Mouse (Mus musculus): ENCODE results near the gene Ctnnbl1. TPM values are rescaled to one million over a fixed set of nuclear protein-coding genes. Genes with fewer than 3 reads are reported as not detected.

The Ctnnbl1 gene
- total RNA-seq, 1 experiment from 2014 or later: 42.1 TPM

GRCm38 (mm10) chr2:157790836-157791495, 53.8 kb downstream of the Ctnnbl1 start:
- no peak for ATAC-seq (replicated peaks; ENCODE audit: low read depth, poor library complexity, severe bottlenecking)

DNA sequence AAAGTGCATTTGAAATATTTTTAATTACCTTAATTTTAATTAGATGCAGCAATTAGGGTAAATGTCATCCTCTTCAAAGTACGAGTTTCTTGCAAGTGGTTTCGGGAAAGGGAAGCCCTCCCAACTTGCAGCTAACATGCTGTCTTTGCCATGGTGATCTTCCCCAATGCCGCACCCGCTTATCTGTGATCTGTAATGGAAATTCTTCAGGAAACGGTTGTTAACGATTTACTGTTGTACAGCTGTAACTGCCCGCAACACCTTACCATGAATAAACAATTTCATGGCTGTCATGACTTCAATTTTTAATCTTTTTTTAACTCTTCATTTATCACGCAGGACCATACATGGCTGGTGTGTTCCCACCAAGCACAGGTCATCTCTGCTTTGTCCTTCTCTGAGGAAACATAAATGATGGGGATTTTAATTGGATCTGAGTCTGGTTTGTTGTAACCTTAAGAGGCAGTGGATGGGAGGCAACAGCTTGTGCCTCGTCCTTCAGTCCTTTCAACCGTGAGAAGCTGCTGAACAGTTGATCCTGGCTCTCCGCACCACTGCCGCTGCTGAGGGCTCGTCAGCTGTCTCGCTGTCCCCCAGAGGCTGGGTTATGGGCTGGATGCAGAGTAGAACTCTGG, 54.4 kb downstream of the Ctnnbl1 start:
- ATAC-seq (replicated peaks; ENCODE audit: low read depth, poor library complexity, severe bottlenecking): no peak

- peak; percentile 64 for ATAC-seq (replicated peaks; ENCODE audit: low read depth, poor library complexity, severe bottlenecking)
Measured at GRCm38 (mm10) chr2:157792840-157793552, 55.8 kb downstream of the Ctnnbl1 start.

DNA sequence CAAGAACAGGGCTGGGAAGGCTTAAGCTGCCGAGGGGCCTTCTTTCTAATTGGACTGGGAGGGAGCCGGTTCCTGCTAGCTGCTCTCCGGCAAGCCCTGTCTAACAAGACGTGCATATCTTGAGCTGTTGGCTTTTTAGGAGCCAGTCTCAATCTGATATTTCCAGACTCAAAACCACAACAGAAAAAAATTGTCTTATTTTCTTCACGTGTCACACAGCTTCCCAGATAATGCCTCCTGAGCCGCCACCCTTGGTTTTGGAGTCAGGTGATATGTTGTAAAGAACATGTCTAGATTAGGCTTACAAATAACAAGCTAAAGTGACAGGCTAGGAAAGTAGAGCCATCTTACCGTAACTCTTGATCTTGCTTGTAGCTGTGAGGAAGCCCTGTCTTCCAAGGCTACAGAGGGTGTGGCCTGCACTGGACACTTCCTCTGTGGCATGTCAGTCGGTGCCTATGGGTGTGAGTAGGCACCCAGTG, 56.7 kb downstream of the Ctnnbl1 start:
- peak; percentile 55; the same call in 1 of the 2 replicates for ATAC-seq (replicated peaks; ENCODE audit: low read depth, poor library complexity, severe bottlenecking)

- no peak for ATAC-seq (replicated peaks; ENCODE audit: low read depth, poor library complexity, severe bottlenecking)
Measured at GRCm38 (mm10) chr2:157795627-157796423, 58.6 kb downstream of the Ctnnbl1 start.

GRCm38 (mm10) chr2:157799533-157799932, 62.3 kb downstream of the Ctnnbl1 start:
- ATAC-seq (replicated peaks; ENCODE audit: low read depth, poor library complexity, severe bottlenecking): no peak

DNA sequence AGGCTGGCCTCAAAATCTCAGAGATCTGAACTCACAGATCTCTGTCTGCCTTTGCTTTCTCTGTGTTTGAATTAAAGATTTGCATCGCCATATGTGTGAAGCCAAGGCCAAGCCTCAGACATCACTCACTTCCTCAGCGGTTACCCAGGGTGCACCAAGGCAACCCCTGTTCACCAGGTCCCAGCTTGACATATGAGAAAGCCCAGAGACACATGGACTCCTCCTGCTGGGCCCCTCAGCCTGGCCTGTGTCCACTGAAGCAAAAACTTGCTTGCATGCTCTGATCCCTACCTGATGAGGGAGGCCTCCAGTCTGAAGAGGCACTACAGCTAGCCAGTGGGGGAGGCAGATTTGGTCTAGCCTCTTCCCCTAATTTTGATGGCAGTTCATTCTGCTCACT, 63.1 kb downstream of the Ctnnbl1 start:
- no peak for ATAC-seq (replicated peaks; ENCODE audit: low read depth, poor library complexity, severe bottlenecking)

GRCm38 (mm10) chr2:157800746-157801501, 63.7 kb downstream of the Ctnnbl1 start:
- no peak for ATAC-seq (replicated peaks; ENCODE audit: low read depth, poor library complexity, severe bottlenecking)

DNA sequence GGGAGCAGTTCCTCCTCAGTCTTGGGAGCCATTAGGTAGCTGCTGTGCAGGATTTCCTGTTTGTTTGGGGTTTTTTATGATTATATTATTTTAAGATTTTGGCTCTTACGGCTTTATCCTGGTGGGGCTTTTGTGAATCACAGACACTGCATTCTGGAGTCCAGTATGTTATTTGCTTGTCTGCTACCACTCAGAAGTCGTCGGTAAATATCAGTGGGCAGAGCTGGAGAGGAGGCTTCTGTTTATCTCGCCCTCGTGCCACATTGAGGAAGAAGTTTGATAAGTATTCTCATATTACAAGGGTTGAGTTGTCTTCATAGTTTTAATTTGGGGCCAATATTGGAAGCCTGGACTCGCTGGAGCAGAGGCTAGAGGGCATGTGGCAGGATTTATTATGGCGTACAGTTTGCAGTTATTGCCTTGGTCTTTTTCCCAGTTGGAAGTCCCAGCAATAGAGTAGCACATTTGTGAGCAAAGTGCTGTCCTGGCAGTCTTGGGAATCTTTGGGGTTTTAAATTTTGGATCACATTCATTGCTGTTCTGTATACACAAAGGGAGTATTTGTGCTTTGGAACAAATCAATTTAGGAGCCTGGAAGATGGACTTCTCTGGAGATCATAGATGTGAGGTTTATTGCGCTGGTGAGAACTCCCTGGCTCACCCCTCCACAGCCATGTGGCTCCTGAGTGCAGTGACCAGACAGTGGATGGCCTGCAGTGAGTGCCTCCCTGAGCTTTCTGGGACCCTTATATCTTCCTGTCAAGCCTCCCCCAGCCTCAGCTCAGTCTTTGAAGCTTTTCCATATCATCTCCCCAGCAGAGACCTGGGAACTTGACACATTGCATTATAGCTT, 64.5 kb downstream of the Ctnnbl1 start:
- ATAC-seq (replicated peaks; ENCODE audit: low read depth, poor library complexity, severe bottlenecking): no peak

GRCm38 (mm10) chr2:157802666-157803065, 65.5 kb downstream of the Ctnnbl1 start:
- ATAC-seq (replicated peaks; ENCODE audit: low read depth, poor library complexity, severe bottlenecking): no peak

DNA sequence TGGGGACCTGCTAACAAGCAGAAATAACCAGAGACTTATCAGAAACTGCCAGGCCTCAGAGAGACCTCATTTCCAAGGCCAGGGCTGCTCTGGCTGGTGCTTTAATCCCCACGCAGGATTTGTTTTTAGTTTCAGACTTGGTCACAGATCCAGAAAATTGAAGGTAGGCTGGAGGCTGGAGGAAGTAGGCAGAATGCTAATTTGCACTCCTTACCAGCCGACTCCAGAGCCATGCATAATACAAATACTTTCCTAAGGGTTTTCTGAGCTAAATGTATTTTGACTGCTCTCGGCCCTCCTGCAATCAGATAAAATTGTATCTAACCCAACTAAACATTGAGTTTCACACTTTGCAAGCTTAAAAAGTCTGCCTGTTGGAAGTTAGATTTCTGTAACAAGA, 67.2 kb downstream of the Ctnnbl1 start:
- no peak for ATAC-seq (replicated peaks; ENCODE audit: low read depth, poor library complexity, severe bottlenecking)

- ATAC-seq (replicated peaks; ENCODE audit: low read depth, poor library complexity, severe bottlenecking): no peak
Measured at GRCm38 (mm10) chr2:157805091-157805490, 67.9 kb downstream of the Ctnnbl1 start.

- ATAC-seq (replicated peaks; ENCODE audit: low read depth, poor library complexity, severe bottlenecking): no peak
Measured at GRCm38 (mm10) chr2:157807076-157807475, 69.9 kb downstream of the Ctnnbl1 start.

- ATAC-seq (replicated peaks; ENCODE audit: low read depth, poor library complexity, severe bottlenecking): no peak
Measured at GRCm38 (mm10) chr2:157807621-157808367, 70.6 kb downstream of the Ctnnbl1 start.

- no peak for ATAC-seq (replicated peaks; ENCODE audit: low read depth, poor library complexity, severe bottlenecking)
Measured at GRCm38 (mm10) chr2:157808368-157808923, 71.2 kb downstream of the Ctnnbl1 start.

DNA sequence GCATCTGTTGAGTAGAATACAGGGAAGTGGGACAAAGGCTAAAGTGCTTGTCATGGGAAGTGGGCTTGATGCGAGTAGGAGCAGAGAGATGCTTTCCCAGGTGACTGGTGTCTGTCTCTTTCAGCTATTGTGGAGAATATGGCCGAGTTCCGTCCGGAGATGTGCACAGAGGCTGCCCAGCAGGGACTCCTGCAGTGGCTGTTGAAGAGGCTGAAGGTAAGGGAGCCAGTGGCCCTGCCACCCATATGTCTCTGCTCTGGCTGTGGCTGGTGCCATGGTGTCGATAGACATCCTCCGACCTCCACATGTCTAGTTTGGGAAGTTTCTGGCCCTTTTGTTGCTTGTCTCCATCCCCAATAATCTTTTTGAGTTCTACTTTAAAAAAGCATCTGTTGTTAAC, 72.1 kb downstream of the Ctnnbl1 start:
- no peak for ATAC-seq (replicated peaks; ENCODE audit: low read depth, poor library complexity, severe bottlenecking)

GRCm38 (mm10) chr2:157810749-157811148, 73.5 kb downstream of the Ctnnbl1 start:
- ATAC-seq (replicated peaks; ENCODE audit: low read depth, poor library complexity, severe bottlenecking): no peak

DNA sequence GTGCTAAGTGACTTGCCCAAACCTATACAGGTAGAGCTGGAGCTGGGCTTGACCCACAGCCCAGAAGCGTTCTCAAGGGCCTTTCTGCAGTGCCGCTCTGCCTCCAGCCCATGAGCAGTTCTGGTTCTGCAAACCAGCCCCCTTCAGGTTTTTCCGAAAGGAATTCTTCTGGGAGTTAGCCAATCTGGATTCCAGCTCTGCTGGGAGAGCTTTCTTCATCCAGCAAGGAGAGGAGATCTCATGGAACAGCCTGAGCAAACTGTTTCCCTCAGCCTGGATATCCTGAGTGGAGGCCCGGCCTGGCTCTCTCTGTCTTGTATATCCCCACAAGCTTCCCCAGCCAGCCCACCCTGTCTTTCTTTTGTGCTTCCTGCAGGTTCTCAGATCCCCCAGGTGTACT, 75.9 kb downstream of the Ctnnbl1 start:
- no peak for ATAC-seq (replicated peaks; ENCODE audit: low read depth, poor library complexity, severe bottlenecking)

All from common myeloid progenitor, adult 5-6 weeks (primary cell).